Mouse (Mus musculus) kidney, postnatal 36 days (tissue): ENCODE measurements at regions not wholly inside any gene's neighbourhood (a gene's known extent, or its start where the extent isn't known, plus 50 kb on each side); places are given as distances from the start of the nearest gene placed in this dataset.

Experiments used
- DNase-seq, 2 experiments: peaks; one replicate each; pipeline ENCODE4 v3.0.0; 2021 to 2022; ENCODE audit warnings: mixed read lengths in 2 of 2

GRCm38 (mm10) chr7:17329601-17330000 is 126.3 kb downstream of the Psg29 start:
- peak; percentile 19 to 27 for DNase-seq
